Mouse (Mus musculus): ENCODE data around the gene Cacng4. TPM values are rescaled to one million over a fixed set of nuclear protein-coding genes. Genes with fewer than 3 reads are reported as not detected.

Gene Cacng4
- polyA plus RNA-seq, 1 experiment from 2014 or later = 1.3 TPM

GRCm38 (mm10) chr11:107728073-107728863, 66.1 kb downstream of the Cacng4 start:
- H3K9ac ChIP-seq (ENCODE audit: low read depth, low read length) = no peak overlapping the region
- 73% methylated on average over 13 of the region's 13 CpGs for WGBS
- no peak for DNase-seq (ENCODE audit: low spot score)
- ATAC-seq (replicated peaks; ENCODE audit: low FRiP score, low read depth) = no peak
- no peak overlapping the region for H3K4me3 ChIP-seq (replicated peaks; ENCODE audit: low read depth, low read length)
- no peak for TF ChIP-seq CTCF (IDR thresholded peaks at IDR 0.05; ENCODE audit: low read depth)
- H3K4me2 ChIP-seq (ENCODE audit: low read length) = no peak overlapping the region
- no peak overlapping the region for H3K27ac ChIP-seq
- no peaks in the 10 kb centered on the region for H3K4me1 ChIP-seq (replicated peaks; ENCODE audit: insufficient read depth, low read length)
- H3K36me3 ChIP-seq (ENCODE audit: insufficient read depth, low read length) = no peaks in the 10 kb centered on the region
- no peaks in the 10 kb centered on the region for H3K9me3 ChIP-seq (replicated peaks; ENCODE audit: low read length)
- H3K27me3 ChIP-seq (ENCODE audit: insufficient read depth, low read length) = no peaks in the 10 kb centered on the region

GRCm38 (mm10) chr11:107724603-107725002, 69.8 kb downstream of the Cacng4 start:
- Histone ChIP-seq H3K9ac (ENCODE audit: low read depth, low read length) (no peak overlapping the region), H3K4me1 (replicated peaks; ENCODE audit: insufficient read depth, low read length) (no peaks in the 10 kb centered on the region), H3K4me2 (ENCODE audit: low read length) (no peak overlapping the region), H3K4me3 (replicated peaks; ENCODE audit: low read depth, low read length) (no peak overlapping the region), H3K27me3 (ENCODE audit: insufficient read depth, low read length) (no peaks in the 10 kb centered on the region), H3K27ac (no peak overlapping the region), H3K9me3 (replicated peaks; ENCODE audit: low read length) (no peaks in the 10 kb centered on the region), H3K36me3 (ENCODE audit: insufficient read depth, low read length) (no peaks in the 10 kb centered on the region)
- DNase-seq (ENCODE audit: low spot score) (no peak), ATAC-seq (replicated peaks; ENCODE audit: low FRiP score, low read depth) (no peak)
- WGBS = 80% methylated on average over 8 of the region's 8 CpGs
- no peak for TF ChIP-seq CTCF (IDR thresholded peaks at IDR 0.05; ENCODE audit: low read depth)

- Histone ChIP-seq H3K9ac (ENCODE audit: low read depth, low read length) (no peak overlapping the region), H3K36me3 (ENCODE audit: insufficient read depth, low read length) (no peaks in the 10 kb centered on the region), H3K9me3 (replicated peaks; ENCODE audit: low read length) (no peaks in the 10 kb centered on the region), H3K4me3 (replicated peaks; ENCODE audit: low read depth, low read length) (no peak overlapping the region), H3K27me3 (ENCODE audit: insufficient read depth, low read length) (no peaks in the 10 kb centered on the region), H3K4me2 (ENCODE audit: low read length) (no peak overlapping the region), H3K4me1 (replicated peaks; ENCODE audit: insufficient read depth, low read length) (no peaks in the 10 kb centered on the region; the same call in 1 of the 2 replicates), H3K27ac (no peak overlapping the region)
- no peak for DNase-seq (ENCODE audit: low spot score)
- WGBS = 60% methylated on average over 7 of the region's 7 CpGs
- TF ChIP-seq CTCF (IDR thresholded peaks at IDR 0.05; ENCODE audit: low read depth) = no peak
- ATAC-seq (replicated peaks; ENCODE audit: low FRiP score, low read depth) = no peak
These were observed 73.3 kb downstream of the Cacng4 start for GRCm38 (mm10) chr11:107721057-107721456.

- DNase-seq (ENCODE audit: low spot score) (no peak), ATAC-seq (replicated peaks; ENCODE audit: low FRiP score, low read depth) (no peak)
- 60% methylated on average over 9 of the region's 9 CpGs for WGBS
These were observed 73.9 kb downstream of the Cacng4 start for GRCm38 (mm10) chr11:107720264-107721021.

GRCm38 (mm10) chr11:107716332-107716938, 77.9 kb downstream of the Cacng4 start, which contains the start of gene Cacng1:
Gene Cacng1, minus strand, starts transcription at chr11:107716522.
- no peak for TF ChIP-seq CTCF (IDR thresholded peaks at IDR 0.05; ENCODE audit: low read depth)
- Histone ChIP-seq H3K27ac (no peak within 1 kb of the TSS), H3K9ac (ENCODE audit: low read depth, low read length) (no peak within 1 kb of the TSS), H3K36me3 (ENCODE audit: insufficient read depth, low read length) (no peaks in the 10 kb centered on the region), H3K4me2 (ENCODE audit: low read length) (no peak within 1 kb of the TSS), H3K27me3 (ENCODE audit: insufficient read depth, low read length) (no peaks in the 10 kb centered on the region), H3K4me3 (replicated peaks; ENCODE audit: low read depth, low read length) (no peak within 1 kb of the TSS), H3K4me1 (replicated peaks; ENCODE audit: insufficient read depth, low read length) (no peaks in the 10 kb centered on the region; the same call in 1 of the 2 replicates), H3K9me3 (replicated peaks; ENCODE audit: low read length) (no peaks in the 10 kb centered on the region)
- ATAC-seq (replicated peaks; ENCODE audit: low FRiP score, low read depth) (no peak), DNase-seq (ENCODE audit: low spot score) (peak; percentile 25)
- WGBS = 52% methylated on average over 16 of the region's 16 CpGs

More at GRCm38 (mm10) chr11:107720264-107721021, 73.9 kb downstream of the Cacng4 start:
- Histone ChIP-seq H3K4me1 (replicated peaks; ENCODE audit: insufficient read depth, low read length) (no peaks in the 10 kb centered on the region; the same call in 1 of the 2 replicates), H3K4me3 (replicated peaks; ENCODE audit: low read depth, low read length) (no peak overlapping the region), H3K4me2 (ENCODE audit: low read length) (no peak overlapping the region), H3K36me3 (ENCODE audit: insufficient read depth, low read length) (no peaks in the 10 kb centered on the region), H3K9me3 (replicated peaks; ENCODE audit: low read length) (no peaks in the 10 kb centered on the region), H3K27me3 (ENCODE audit: insufficient read depth, low read length) (no peaks in the 10 kb centered on the region), H3K27ac (no peak overlapping the region), H3K9ac (ENCODE audit: low read depth, low read length) (no peak overlapping the region)
- no peak for TF ChIP-seq CTCF (IDR thresholded peaks at IDR 0.05; ENCODE audit: low read depth)

GRCm38 (mm10) chr11:107714368-107714767, 80.0 kb downstream of the Cacng4 start:
- H3K4me1 ChIP-seq (replicated peaks; ENCODE audit: insufficient read depth, low read length) = no peaks in the 10 kb centered on the region; the same call in 1 of the 2 replicates
- WGBS = 56% methylated on average over 7 of the region's 7 CpGs
- ATAC-seq (replicated peaks; ENCODE audit: low FRiP score, low read depth) (no peak), DNase-seq (ENCODE audit: low spot score) (peak; percentile 11)
- no peaks in the 10 kb centered on the region for H3K36me3 ChIP-seq (ENCODE audit: insufficient read depth, low read length)
- no peak overlapping the region for H3K4me3 ChIP-seq (replicated peaks; ENCODE audit: low read depth, low read length)
- no peak for TF ChIP-seq CTCF (IDR thresholded peaks at IDR 0.05; ENCODE audit: low read depth)
- no peaks in the 10 kb centered on the region for H3K9me3 ChIP-seq (replicated peaks; ENCODE audit: low read length)
- H3K4me2 ChIP-seq (ENCODE audit: low read length) = no peak overlapping the region
- H3K27ac ChIP-seq = no peak overlapping the region
- H3K9ac ChIP-seq (ENCODE audit: low read depth, low read length) = no peak overlapping the region
- H3K27me3 ChIP-seq (ENCODE audit: insufficient read depth, low read length) = no peaks in the 10 kb centered on the region

Data from kidney, postnatal 0 days (tissue).